Mouse (Mus musculus) testis, adult 2 months (tissue): Measurements from ENCODE around the gene Vwa8. TPM values are rescaled to one million over a fixed set of nuclear protein-coding genes. Genes with fewer than 3 reads are reported as not detected.

Source experiments
- H3K27ac ChIP-seq: fragments of 200-500 bp; 2 replicates; pipeline ENCODE4 v1.5.1; 2012; ENCODE audit warnings: low read depth, low read length; ENCODE audit not compliant: control insufficient read depth, insufficient read depth
- H3K27me3 ChIP-seq: fragments of 200-500 bp; 2 replicates; pipeline ENCODE4 v1.6.1; 2012; ENCODE audit warnings: mild to moderate bottlenecking, low read length, moderate library complexity; ENCODE audit not compliant: control insufficient read depth, insufficient read depth
- H3K36me3 ChIP-seq: fragments of 200-500 bp; 2 replicates; pipeline ENCODE4 v1.6.1; 2012; ENCODE audit warnings: mild to moderate bottlenecking, low read length; ENCODE audit not compliant: control insufficient read depth, insufficient read depth
- H3K4me1 ChIP-seq: fragments of 200-500 bp; 2 replicates; pipeline ENCODE4 v1.6.1; 2012; ENCODE audit warnings: low read length; ENCODE audit not compliant: control insufficient read depth, insufficient read depth
- H3K4me3 ChIP-seq: fragments of 200-500 bp; 2 replicates; pipeline ENCODE4 v1.5.1; 2012; ENCODE audit warnings: low read depth, mild to moderate bottlenecking, low read length, moderate library complexity, mixed read lengths; ENCODE audit not compliant: control insufficient read depth
- CTCF ChIP-seq: fragments of 200-500 bp; IDR thresholded peaks from 2 replicates; pipeline ENCODE4 v1.5.1; 2012; ENCODE audit warnings: low read depth, mild to moderate bottlenecking, inconsistent platforms, low read length, moderate library complexity; ENCODE audit not compliant: control insufficient read depth, insufficient read depth, insufficient replicate concordance
- POLR2A ChIP-seq: fragments of 200-500 bp; IDR thresholded peaks from 2 replicates; pipeline ENCODE4 v1.6.1; 2012; ENCODE audit warnings: low read depth, mild to moderate bottlenecking, inconsistent platforms, low read length, moderate library complexity; ENCODE audit not compliant: control insufficient read depth
- polyA plus RNA-seq: library from polyadenylated mRNA; depleted of rRNA; stranded (reverse); fragments of >200 nt; gene quantifications from 2 replicates; pipeline ENCODE4 v1.2.3, GENCODE M21; 2012

Vwa8 gene
- polyA plus RNA-seq, 1 experiment = 15.6 TPM

DNA sequence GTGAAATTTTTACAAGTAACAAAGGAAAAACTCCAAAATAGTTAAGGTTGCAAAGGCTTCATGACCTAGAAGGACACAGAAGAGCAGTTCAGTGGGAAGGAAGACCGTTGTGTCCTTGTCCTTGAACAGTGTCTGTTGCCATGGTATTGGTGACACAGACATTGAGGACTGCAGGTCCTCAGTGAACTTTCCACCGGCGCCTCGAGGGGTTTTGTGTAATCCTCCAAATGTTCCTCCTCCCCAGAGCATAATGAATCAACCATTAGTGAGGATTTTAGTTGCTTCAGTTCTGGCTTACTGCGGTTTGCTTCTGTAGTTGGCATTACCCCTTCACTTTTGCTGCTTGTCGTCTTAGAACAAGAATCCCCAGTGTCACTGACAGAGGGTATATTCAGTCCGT, 172.9 kb downstream of the Vwa8 start:
- no peaks in the 10 kb centered on the region; the same call in 1 of the 2 replicates for H3K36me3 ChIP-seq
- H3K27me3 ChIP-seq = no peaks in the 10 kb centered on the region
- H3K4me3 ChIP-seq = no peak overlapping the region
- TF ChIP-seq POLR2A (no peak), CTCF (no peak)
- no peak overlapping the region for H3K27ac ChIP-seq
- H3K4me1 ChIP-seq = no peaks in the 10 kb centered on the region

DNA sequence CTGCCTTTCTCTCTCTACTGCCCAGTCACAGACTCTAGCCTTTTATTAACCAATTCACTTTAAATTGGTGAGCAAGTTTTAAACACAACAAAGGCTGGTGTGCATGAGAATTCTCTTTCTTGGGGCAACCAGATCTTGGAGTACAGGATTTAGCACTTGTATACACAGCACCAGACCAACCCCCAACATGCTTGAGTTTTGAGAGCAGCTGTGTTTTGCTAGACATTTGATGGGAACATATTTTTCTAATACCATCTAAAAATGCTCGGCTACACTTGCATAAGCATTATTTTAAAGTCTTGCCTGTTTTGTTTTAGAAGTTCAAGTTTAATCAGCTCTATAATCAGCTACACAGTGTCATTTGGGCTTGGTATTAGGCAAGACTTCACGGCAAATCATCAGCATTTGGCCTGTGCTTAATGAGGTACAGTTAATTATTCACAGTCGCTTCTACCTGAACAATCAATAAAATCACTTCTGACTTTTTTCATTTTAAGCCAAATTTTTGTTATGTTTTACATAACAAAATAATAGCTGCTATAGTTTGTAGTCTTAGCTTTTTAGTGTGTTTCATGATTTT, 180.2 kb downstream of the Vwa8 start:
- no peak for TF ChIP-seq CTCF
- no peak for TF ChIP-seq POLR2A
- no peaks in the 10 kb centered on the region for H3K36me3 ChIP-seq

DNA sequence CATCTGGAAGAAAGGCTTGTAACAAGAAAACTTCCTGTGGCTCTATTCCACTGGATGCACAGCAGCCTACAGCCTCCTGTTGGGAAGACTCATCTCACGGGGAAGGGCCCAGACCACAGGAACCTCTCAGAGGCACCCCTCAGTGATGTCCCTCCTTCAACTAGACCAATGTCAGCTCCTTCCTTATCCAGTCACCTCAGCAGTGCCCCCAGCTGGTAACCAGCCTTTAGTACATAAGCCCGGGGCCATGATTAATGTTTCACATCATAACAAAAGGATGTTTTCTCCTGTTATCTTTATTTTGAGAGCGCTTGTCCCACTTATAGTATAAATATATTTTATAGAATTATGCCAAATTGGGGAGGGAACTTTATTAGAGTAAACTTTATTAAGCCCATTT, 181.9 kb downstream of the Vwa8 start:
- no peaks in the 10 kb centered on the region for H3K27me3 ChIP-seq
- no peak overlapping the region for H3K4me3 ChIP-seq
- no peak for TF ChIP-seq POLR2A
- TF ChIP-seq CTCF = no peak
- no peaks in the 10 kb centered on the region for H3K4me1 ChIP-seq
- no peaks in the 10 kb centered on the region for H3K36me3 ChIP-seq
- no peak overlapping the region for H3K27ac ChIP-seq

More for the DNA sequence above, 180.2 kb downstream of the Vwa8 start:
- H3K4me1 ChIP-seq = no peaks in the 10 kb centered on the region
- no peak overlapping the region for H3K27ac ChIP-seq
- no peaks in the 10 kb centered on the region for H3K27me3 ChIP-seq
- no peak overlapping the region for H3K4me3 ChIP-seq

DNA sequence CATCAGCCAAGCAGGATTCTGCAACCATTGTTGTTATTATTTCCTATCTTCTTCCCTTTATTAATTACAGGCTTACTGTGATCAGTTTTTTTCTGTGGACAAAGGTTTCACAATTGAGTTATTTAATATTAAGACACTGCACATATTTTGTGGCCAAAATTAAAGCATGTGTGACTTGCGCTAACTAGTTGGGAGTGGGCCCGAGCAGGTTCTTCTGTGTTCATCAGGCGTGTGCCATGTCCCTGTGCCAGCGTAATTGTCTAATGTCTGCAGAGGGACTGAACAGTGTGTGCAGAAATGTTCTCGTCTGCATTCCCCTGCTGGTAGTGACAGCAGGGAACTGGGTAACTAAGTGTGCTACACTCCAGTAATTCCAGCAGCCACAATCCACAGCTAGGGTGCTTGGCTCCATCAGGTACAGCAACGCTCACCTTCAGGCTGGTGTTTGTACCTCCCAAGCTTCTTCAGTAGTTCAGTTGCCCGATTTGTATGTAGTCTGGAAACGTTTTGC, 182.4 kb downstream of the Vwa8 start:
- H3K4me1 ChIP-seq = no peaks in the 10 kb centered on the region
- no peaks in the 10 kb centered on the region for H3K36me3 ChIP-seq
- TF ChIP-seq POLR2A (no peak), CTCF (no peak)
- H3K27ac ChIP-seq = no peak overlapping the region
- H3K4me3 ChIP-seq = no peak overlapping the region
- no peaks in the 10 kb centered on the region for H3K27me3 ChIP-seq

DNA sequence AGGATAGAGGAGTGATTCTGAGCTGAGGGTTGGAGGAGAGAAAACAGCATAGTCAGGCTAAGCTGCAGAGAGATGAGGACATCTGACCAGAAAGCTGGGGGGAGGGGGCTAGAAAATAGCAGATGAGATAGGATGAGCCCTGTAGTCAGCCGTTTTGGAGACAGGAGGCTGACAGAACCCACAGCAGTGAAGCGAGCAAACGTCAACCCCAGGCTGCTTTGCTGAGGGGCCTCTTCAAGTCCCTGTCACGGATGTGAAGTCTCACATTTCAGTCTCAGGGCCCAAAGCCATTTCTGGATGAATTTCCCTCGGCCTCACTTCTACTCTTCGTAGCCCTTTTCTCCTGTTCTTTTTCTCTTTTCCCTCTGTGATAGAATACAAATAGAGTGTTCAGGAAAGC, 184.5 kb downstream of the Vwa8 start:
- TF ChIP-seq CTCF (no peak), POLR2A (no peak)
- no peak overlapping the region for H3K27ac ChIP-seq
- H3K27me3 ChIP-seq = no peaks in the 10 kb centered on the region
- no peak overlapping the region for H3K4me3 ChIP-seq
- no peaks in the 10 kb centered on the region for H3K4me1 ChIP-seq
- no peaks in the 10 kb centered on the region for H3K36me3 ChIP-seq

DNA sequence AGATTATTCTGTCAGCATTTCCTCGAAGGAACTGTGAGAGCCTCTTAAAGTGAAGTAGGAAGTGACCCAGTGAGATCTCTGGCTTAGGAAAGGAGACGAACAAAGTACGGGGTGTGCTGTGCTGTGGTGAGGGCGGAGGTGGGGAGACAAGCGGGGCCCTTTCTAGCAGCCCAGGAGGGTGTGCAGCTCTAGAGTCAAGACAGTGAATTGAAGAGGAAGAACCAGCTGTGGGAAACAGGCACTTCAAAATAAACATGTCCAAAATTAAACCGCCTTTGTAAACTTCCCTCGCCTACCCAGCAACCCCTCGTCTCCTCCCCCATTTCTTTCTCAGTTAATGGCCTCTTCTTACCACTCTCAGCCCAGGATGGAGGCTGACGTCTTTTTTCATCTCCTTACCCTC, 185.7 kb downstream of the Vwa8 start:
- Histone ChIP-seq H3K27me3 (no peaks in the 10 kb centered on the region), H3K4me1 (no peaks in the 10 kb centered on the region), H3K36me3 (no peaks in the 10 kb centered on the region; the same call in 1 of the 2 replicates), H3K4me3 (no peak overlapping the region), H3K27ac (no peak overlapping the region)
- TF ChIP-seq CTCF = no peak
- no peak for TF ChIP-seq POLR2A

DNA sequence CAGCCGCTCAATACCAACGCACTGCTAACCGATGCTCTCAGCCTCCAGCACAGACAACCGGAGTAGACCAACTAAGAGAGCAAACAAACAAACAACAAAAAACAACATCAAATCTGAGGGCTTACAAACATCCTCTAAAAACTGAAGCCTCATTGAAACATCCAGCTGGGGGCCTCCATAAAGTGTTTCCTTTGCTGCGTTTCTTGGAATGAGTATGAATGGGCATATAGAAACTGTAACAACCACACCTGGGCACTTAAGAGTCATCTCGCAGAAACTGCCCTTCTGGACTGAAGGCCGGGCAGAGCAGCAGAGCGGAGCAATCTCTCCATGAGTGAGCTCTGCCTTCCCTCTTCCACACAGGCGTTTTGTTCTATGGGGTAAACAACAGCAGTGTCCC, 186.7 kb downstream of the Vwa8 start:
- no peaks in the 10 kb centered on the region for H3K4me1 ChIP-seq
- no peaks in the 10 kb centered on the region; the same call in 1 of the 2 replicates for H3K36me3 ChIP-seq
- H3K27ac ChIP-seq = no peak overlapping the region
- H3K4me3 ChIP-seq = no peak overlapping the region
- H3K27me3 ChIP-seq = no peaks in the 10 kb centered on the region
- TF ChIP-seq CTCF (no peak), POLR2A (no peak)

DNA sequence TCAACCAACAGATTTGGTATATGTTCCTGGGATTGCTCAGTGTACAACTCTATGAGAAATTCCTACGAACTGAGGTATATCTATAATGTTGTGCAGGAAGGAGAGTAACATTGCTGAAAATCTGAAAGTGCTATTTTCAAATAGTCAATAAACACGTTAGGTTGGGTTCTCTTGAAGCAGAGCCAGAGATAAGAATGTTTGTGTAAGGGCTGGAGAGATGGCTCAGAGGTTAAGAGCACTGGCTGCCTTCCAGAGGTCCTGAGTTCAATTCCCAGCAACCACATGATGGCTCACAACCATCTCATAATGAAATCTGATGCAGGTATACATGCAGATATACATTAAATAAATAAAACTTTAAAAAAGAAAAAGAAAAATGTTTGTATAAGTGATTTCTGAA, 198.3 kb downstream of the Vwa8 start:
- no peak overlapping the region for H3K27ac ChIP-seq
- H3K4me1 ChIP-seq = no peaks in the 10 kb centered on the region
- no peaks in the 10 kb centered on the region for H3K27me3 ChIP-seq
- no peaks in the 10 kb centered on the region for H3K36me3 ChIP-seq
- no peak overlapping the region for H3K4me3 ChIP-seq
- no peak for TF ChIP-seq POLR2A
